Mouse (Mus musculus) naive thymus-derived CD4-positive, alpha-beta T cell, adult 2 months (primary cell): ENCODE measurements around the gene Kremen1.

Experiments used
- DNase-seq: peaks from one replicate; pipeline ENCODE4 v3.0.0-alpha.2; 2011; ENCODE audit warnings: low read depth

Kremen1 gene

DNA sequence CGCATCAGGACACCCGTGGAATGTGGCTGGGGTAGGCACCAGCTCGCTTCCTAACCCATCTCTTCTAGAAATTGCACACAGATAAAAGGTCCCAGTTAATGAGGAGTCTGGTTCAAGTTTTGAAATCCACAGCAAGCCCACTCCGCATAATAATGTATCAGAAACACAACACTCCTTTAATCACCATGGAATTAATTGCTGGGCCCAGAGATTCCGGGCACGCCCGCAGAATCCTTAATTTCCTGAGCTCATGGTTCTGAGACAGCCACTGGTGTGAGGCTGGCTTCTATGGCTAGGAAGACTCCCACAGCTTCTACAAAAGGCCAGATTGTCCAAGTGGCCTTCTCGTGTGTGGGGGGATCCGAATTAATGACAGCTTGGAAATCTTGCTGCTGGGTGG, 94.0 kb downstream of the Kremen1 start:
- no peak for DNase-seq

DNA sequence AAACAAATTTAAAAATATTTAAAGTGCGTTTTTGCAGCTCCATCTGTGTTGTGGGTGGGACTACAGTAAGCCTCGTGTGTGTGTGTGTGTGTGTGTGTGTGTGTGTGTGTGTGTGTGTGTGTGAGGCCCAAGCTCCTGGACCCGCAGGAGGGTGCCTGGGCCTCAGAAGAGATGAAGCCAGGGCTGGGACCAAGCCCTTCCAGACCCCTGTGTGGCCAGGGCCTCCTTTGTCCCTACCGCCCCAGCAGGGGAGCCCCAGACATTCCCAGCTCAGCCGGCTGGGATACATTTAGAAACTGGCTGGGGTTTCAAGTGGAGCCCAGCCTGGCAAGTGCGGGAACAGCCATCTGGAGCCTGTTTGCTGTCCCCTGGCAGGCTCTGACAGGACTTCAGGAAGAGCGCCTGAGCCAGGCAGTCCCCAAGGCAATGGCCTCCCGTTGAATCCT, 95.9 kb downstream of the Kremen1 start:
- no peak for DNase-seq

DNA sequence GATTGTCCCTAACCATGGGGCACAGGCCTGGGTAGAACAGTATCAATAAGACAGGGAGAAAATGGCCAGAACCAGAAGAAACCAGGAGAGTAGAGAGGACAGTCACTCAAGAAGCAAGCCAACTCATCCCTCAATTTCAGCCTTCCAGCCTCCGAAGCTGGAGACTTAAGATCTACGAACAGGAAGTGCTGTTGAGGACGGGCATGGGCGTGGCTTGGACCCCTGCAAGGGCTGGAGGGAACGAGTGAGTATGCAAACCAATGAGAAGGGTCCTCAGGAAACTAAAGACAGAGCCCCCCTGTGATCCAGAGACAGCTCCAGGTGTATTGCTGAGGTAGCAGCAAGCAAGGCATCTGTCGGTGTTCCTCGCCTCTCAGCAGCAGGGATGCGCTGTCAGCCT, 97.0 kb downstream of the Kremen1 start:
- no peak for DNase-seq

DNA sequence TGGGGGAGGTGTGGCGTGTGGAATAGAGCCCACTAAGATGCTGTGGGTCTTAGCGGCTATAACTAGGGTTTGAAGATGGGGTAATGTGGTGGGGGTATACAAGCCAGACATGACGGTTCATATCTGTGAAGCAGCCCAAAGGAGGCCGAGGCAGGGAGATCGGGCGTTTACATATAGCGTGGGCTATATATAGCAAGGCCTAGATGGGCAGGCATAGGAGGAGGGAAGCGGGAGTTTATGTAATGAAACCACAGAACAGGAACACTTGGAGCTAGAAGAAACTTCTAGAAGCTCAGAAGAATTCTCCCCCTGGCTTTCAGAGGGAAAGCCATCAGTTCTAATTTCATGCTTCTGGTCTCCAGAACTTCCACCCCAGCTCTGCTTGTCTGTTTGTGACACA, 97.9 kb downstream of the Kremen1 start:
- no peak for DNase-seq

DNA sequence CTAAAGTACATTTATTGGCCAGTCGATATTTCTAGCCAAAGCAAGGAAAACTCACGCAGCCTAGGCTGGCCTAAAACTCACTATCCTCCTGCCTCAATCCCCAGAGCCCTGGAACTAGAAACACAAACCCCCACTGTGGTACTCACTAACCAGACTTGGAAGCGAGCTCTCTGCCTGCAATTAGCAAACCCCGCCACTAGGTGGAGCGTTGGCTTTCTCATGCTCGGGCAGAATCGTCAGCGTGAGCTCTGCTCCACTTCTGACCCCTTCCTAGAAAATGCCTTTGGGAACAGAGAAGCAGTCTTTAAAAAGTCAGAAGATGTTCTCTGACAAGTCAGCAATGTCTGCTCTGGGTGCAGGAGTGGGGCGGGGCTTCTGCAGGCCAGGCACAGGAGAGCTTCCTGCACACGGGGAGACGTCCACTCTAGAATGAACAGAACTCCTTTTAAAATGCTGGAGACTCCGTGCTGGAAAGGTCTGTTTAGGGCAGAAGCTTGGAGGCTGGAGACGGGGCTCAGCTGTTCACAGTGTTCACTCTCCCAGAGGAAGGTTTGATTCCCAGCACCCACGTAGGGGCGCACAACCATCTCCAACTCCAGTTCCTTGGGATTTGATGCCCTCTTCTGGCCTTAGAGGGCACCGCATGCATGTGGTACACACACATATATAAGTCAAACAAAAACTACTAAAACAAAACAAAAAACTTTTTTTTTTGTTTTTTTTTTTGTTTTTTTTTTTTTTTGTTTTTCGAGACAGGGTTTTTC, 100.5 kb downstream of the Kremen1 start:
- peak; percentile 85 for DNase-seq

DNA sequence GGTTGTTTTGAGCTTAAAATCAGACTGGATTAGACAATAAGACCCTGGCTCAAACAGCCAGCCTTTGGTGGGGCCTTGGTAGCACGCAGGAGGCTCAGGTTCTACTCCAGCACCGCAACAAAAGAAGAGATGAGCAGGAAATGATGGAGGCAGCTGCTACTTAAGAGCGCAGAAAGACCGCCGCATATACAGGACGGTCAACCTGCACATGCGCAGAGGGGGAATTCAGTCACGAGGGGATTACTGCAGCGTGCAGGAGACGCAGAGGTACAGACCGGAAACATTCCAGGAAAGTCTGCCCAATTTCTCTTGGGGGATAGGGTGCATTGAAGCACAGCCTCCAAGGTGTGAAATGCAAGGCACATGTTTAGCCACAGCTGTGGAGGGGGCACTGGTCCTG, 103.3 kb downstream of the Kremen1 start:
- no peak for DNase-seq

DNA sequence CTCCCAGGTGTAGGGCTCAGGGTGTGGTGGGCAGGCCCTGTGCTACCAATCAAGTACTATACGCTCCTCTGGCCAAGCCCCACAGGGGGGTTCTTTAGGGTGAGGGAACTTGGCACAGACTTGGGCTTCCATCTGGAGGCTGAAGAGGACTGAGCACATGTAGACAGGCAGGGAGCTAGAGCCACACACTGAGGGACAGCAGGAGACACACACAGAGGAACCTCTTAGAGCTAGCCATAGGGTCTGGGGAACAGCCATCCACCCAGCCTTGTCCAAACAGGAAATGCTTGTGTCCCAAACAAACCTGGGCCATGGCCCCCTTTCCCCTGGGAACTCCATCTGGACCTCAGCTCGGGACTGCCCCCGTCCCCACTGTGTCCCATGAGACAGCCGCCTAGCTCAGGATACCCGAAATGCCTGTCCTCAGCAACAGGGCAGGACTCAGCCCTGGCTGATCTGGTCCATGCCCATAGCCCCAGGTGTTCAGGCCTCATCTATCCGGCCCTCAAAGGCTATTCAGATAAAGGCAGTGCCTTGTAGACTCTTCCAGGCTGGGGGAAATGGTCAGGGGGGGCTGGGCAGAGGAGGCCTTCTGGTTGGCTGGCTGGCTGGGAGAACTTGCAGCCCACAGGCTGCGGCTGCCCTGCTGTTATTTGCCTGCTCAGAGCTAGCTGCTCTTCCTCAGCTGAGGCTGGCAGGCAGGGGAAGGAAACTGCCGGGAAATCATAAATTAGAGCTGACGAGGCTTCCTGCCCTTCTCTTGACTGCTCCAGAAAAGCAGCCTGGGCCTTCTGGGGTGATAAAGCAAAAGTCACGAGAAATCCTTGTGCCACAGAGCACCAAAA, 106.2 kb downstream of the Kremen1 start:
- no peak for DNase-seq

DNA sequence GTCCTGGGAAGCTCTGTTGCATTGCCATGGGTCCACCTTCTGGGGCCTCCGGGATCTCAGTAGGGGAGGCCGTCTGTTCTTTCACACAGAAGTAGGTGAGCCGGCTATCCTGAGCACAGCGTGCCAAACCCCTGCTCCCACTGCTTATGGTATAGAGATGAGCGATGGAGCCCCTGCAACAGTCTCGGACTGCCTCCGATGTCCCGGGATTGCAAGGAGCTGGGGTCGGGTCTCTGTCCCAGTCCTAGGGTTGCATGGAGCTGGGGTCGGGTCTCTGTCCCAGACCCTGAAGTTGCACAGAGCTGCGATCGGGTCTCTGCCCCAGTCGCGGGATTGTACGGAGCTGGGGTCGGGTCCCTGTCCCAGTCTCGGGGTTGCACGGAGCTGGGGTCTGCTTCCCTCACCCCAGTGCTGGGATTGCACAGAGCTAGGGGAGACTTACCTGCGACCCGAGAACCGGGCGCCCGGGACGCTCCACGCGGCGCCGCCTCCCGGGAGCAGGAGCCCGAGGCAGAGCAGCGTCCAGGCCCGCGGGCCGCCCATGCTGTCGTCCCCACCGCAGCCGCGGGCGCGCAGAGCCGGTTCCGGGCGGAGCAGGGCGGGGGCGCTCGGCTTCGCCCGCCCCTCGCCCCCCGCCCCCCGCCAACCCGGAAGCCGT, 109.5 kb downstream of the Kremen1 start, which contains the start of gene Emid1:
TSS of gene Emid1 (minus strand) at position 578 of the 658 bp plus-strand sequence.
- peak; percentile 49 for DNase-seq

DNA sequence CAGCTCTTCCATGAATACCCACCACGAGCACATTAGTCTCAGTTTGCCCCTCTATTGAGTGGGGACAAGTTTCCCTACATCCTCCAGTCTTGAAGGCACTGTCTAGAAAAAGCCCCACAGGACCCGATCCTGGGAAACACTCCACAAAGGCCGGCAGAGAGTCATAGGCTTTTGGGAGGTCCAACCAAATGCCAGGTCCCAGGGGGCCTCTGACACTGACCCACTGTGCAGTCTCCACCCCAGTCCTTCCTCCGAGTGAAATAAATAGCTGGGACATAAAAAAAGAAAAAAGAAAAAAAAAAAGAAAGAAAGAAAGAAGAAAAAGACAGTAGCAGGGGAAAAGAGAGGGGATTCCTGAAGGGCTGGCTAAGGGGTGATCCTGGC, 110.1 kb downstream of the Kremen1 start:
- no peak for DNase-seq

DNA sequence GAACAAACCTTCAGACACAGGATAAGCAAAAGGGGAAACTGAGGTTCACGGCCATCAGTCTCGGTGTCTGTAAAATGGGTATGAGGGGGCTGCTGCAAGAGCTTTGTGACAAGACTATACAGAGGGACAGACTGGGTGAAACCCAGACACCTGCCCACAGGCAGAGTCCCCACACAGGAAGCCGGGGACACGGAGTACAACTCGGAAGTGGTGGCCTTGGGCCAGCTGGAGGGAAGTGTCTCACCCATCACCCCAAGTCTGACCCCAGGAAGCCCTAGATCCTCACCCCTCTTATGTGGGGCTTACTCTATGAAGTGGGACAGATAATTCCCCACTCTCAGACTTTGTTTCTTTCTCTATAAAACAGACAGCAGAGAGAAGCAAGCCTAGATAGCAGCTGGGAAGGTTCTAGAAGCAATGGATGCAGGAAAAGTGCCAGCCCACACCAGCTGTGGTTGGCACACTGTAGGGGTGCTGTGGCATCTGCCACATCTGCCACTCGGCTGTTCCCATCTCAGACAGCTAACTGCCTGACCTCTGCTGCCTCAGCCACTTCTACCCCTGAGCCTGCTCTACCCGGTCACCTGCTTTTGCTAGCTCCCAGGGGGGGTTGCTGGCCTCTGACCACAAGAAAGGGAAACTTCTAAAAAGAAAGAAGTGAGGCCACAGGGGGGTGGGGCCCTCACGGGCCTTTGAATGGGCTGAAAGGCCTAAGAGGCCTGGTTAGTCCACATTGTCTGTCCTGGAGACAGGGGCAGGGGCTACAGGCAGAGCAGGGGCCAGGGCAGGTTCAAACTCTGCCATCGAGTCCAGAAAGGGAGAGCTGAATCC, 110.7 kb downstream of the Kremen1 start:
- peak; percentile 41 for DNase-seq

DNA sequence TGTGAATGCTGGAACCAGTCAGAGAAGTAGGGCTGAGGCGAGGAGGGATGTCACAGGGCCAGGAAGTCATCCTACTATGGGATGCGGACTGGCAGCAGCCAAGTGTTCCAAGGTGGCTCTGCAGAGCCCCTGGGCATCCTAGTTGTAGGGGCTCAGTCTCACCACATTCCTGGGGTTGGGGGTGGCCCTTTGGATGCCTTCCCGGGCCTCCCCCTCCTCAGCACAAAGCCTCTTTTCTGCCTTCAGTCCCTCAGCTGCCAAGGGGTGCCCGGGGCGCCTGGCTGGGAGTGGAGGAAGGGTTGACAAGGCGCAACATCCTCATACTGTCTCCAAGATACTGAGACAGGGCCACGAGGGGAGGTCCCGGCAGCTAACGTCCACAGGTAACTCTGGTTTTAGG, 111.4 kb downstream of the Kremen1 start:
- DNase-seq = no peak

DNA sequence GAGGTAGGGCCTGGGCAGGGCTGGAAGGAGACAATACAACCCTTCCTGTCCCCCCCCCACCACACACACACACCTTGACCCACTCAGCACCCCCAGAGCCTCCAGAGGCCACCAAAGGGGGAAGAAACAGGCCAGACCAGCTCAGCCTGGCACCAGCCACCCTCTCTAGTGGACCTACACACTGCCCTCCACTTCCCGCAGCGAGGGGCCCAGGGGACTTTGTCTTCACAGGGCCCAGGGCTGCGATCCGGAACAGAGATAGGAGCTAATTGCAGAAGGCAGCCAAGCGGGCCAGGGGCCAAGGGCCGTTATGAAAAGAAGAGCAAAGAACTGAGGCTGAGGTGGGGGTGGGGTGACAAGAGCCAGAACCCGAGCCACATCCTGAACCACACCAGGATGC, 112.1 kb downstream of the Kremen1 start:
- no peak for DNase-seq

DNA sequence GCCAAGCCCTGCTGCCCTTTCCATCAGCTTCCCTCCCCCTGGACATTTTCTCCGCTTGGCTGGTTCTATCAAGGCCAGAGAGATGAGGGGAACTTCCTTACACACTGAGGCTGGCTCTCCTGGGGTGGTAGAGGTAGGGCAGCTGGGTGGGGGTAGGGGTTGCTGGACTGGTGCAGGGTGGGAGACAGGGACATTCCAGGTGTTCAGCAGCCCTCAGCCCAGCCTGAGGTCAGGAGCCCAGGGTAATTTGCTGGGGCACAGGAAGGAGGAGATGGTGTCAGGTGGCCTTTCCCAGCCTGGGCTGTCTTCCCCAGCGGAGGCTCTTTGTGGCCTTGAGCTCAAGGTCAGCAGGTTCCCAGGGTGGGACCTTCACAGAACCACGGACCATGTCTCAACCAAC, 115.8 kb downstream of the Kremen1 start:
- no peak for DNase-seq

DNA sequence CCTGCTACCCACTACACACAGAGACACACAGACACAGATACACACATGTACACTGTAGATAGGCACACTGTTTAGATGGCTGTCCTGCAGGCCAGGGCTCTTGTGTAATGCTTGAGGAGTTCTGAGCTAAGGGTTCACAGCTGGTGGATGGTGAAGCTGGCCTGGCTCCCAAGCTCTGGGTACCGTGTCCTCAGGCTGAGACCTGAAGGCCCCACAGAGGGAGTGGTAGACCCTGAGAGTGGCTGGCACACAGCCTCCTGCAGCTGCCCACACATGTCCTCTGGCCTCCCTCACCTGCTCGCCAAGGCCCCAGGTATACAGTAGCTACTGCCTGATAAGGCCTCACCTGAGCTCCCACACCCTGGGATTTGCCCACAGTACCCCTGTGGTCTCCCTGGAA, 119.4 kb downstream of the Kremen1 start:
- no peak for DNase-seq
